Mouse (Mus musculus) spleen, postnatal 36 days (tissue): ENCODE measurements around the gene Fgf16.
A peak's percentile ranks its signal among the peaks of the same experiment; 100 is the strongest.

Experiments used
- DNase-seq, 2 experiments: peaks; one replicate each; pipeline ENCODE4 v3.0.0; 2022; ENCODE audit warnings: low spot score in 2 of 2, mixed read lengths in 1 of 2

Fgf16 gene

DNA sequence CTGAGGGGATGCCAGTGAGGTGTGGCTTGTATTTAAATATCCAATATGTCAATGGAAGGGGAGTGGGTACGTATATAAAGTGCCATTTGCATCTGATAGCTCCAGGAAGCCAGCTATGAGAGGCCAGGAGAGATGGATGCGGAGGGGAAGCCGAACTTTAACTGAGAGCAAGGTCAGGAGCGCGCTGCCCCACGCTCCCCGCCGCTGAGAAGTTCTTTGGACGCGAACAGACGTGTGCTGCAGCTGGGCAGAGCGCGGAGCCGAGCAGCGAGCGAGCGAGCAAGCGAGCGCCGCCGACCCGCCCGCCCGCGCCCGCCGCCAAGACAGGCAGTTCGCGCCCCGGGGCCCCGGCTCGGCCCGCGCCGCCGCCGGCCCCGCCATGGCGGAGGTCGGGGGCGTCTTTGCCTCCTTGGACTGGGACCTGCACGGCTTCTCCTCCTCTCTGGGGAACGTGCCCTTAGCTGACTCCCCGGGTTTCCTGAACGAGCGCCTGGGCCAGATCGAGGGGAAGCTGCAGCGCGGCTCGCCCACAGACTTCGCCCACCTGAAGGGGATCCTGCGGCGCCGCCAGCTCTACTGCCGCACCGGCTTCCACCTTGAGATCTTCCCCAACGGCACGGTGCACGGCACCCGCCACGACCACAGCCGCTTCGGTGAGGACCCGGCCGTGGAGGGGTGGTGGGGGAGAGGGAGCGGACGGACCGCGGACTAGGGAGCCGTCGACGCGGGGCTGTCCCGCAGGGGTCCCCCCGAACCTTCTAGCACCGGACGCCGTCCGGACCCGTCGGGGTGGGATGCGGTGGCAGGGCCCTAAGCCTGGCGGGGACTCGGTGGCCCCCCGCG lies at the start of gene Fgf16:
TSS of gene Fgf16 (plus strand) at position 118 of the 843 bp plus-strand sequence.
- no peak for DNase-seq

DNA sequence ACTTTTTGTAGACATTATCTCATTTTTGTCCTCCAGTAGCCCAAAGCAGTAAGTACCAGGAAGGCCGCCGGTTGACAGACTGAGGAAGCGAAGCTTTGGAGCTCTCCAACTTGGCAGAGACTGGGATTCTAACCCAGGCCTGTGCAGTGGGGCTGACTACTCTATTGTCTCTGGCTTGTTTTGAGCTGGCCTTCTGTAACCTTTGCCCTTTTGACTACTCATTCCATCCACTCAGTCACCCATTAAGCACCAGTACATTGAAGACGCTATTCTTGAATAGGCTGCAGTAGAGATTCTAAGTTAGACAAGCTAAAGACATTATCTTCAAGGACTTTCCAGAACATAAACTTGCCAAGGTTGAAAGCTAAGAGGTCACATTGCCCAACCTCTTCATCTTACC lies 49.3 kb upstream of the Fgf16 start:
- DNase-seq: no peak

DNA sequence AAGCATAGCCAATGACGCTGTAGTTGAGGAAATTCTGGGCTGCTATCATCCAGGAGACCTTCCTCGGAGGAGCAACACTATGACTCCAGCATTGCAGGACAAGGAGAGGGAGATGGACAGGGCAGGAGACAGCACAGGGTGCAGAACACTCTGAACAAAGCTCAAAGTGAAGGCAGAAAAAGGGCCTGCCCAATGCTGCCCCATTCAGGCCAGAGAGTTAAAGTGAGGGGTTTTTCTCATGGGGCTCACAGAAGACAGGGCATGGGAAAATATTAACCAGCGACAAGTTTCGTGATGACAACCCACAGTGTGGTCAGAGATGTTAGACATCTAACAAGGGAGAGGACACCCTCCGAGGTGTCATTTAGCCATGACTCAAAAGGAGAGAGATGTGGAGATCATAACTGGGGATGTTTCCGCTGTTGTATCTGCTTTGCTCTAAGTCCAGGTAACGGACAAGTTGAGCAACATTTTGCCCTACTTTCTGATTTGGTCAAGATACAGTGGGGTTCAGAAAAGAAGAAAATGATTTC lies 48.2 kb upstream of the Fgf16 start:
- no peak for DNase-seq

DNA sequence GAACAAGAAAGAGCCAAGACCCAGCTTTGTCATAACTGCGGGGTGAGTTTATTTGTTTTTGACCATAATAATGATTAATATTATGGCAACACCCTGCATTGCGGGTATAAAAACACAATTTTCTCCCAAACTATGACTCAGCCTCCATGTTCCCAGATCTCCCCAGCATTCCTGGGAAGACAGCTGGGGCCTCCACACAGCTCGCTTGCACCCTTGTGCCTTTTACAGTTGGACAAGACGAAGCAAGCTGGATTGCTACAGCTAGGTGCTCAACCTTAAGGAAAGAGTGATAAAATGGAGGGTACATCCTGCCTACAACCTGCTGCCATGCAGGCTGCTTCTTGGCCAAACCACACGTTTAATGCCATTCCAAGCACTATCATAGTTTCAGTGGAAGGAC lies 45.7 kb upstream of the Fgf16 start:
- no peak for DNase-seq

DNA sequence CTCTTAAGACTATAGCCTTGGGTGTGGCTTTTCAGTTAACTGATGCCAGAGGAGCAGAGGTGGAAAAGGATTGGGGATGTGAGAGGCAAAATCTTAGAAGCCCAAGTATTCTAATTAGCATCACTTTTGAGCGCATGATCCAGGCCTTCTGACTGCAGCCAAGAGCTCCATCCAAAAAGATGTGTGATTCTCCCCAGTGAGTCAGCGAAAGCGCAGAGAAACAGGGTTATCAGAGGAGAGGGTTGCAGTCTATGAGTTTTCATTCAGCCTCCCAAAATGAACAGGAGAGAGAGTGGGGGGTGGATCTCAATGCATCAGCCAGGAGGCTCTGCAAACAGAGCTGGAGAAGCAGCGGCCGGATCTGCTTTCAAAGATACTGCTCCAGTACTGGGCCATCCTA lies 45.1 kb upstream of the Fgf16 start:
- DNase-seq: no peak

DNA sequence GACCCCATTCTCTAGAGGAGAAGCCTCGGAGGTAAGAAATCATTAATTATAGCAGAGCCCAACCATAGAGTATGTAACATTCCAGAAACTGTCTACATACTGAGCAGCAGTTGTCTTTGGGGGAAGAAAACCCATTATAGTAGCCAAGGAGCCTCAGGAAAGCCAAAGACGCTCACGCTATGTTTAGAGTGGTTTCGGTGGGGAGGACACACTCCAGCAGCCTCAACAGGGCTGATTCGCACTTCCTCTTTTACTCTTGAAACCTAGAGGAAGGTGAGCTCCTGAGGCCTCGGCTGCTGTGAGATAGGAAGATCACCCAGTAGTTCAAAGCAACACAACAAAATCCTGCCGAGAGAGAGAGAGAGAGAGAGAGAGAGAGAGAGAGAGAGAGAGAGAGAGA lies 39.9 kb upstream of the Fgf16 start:
- peak; percentile 57 to 58 for DNase-seq

DNA sequence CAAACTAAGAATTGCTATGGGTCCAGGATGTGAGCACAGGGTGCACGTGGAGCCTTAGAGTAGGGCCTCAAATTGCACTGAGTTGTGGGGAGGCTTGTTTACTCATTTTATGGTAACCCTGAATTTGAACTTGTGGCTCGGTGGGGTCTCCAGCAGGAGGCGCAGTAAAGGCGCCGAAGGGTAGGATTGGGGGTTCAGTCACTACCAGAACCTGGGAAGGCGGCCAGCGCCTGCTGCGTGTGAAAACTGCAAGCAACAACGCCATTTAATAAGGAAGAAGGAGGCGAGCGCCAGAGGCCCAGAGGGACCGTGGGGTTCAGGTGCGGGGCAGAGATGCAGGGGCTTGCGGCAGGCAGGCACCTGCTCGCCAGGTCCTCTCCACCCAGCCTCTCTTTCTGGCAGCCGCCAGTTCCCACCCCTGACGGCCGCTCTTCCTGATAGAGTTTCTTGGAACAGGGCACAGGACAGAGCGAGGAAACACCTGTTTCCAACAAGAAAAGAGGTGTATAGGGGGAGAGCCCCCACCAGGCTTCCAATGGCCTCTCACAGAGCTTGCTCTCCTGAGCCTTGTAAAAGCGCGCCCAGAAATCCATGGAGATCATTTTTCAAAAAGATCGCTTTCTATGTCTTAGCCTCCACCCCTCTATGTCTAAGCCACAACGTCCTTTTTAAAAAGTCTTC lies 1.1 kb upstream of the Fgf16 start:
- DNase-seq: no peak

DNA sequence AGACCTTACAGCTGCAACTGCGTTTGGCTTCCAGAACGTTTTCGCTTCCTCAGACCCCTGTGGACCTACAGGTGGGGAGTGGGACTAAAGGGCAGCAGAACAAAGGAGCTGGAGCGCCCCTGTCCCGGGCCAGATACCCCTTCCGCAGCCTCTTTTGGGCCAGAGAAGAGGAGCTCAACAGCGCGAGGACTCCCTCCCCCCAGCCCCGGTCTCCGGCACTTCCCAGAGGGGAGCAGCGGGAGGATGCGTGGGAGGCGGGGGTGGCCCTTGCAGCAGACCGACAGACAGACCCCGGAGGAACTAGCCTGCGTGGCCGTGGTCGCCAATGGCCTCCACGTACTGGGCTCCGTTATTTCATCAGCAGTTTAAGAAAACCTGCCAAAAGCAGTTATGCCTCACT lies 467 bp upstream of the Fgf16 start:
- no peak for DNase-seq

DNA sequence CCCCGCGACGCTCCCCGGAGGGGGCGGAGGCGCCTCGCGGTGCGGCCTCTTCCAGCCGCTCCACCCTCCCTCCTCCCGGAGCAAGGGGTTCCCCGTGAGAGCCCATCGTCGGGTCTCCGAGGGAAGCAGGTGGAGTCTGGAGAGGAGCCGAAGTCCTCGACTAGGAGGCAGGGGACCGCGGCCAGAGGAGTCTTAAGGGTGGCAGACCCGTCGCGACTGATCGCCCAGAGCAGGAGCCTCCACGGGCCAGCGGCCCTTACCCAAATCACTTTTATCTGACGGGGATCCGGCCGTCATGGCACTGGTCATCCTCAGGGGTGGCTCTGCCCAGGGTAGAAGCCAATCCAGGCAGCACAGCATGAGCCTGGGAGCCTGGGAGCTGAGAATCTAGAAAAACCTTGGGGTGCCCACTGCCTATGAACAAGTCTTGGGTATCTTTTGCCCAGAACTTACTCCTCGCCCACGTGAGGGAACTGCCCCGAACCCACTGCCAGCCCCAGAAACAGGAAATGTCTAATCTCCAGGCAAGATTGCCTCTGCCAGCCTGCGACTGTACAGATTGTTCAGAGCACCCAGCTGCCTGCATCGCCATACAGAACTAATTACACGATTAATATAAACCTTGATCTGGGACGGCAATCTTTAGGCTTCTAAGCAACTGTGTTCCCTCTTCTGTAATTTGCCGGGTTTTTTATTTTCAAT lies 1.1 kb downstream of the Fgf16 start:
- DNase-seq: no peak

DNA sequence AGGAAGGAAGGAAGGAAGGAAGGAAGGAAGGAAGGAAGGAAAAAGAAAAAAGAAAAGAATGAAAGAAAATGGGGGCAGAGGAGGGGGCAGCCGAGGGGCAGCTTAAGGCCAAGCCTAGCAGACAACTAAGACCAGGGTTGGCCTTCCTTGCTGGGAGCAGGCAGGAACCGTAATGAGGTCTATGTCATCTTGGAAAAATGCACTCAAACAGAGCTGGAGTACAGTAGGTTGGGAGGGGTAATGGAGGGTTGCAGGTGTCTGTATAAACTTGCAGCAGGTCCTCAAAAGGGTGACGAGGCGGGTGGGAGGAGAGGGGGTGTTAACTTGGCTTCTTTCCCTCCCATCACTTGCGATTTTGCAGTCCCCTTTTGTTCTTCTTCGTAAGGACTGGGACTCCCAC lies 1.9 kb downstream of the Fgf16 start:
- no peak for DNase-seq

DNA sequence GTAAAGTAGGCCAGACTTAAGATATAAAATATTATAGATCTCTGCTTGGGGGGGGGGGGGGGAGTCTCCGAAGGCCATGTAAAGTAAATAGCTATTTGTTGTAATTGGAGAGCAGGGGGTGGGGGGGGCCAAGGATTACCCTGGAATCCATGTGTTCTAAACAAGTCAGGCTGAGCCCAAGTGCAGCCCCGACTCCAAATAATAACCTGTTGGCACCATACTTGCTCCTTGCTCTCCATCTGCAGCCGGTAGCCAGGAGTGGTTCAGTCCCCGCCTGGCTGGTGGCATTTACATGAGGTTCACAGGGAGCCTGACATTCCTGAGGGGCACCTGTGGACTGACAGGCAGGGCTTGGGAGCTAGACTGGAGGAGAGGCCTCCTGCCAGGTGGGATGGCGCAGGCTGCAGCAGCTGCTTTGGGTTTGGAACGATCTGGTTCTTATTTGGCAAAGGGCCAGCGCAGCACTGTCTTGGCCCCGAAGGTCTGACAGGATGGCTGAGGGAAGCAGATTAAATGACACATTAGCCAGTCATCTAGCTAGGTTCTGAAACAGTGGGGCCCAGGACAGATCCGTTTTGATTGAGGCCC lies 3.2 kb downstream of the Fgf16 start:
- no peak for DNase-seq

DNA sequence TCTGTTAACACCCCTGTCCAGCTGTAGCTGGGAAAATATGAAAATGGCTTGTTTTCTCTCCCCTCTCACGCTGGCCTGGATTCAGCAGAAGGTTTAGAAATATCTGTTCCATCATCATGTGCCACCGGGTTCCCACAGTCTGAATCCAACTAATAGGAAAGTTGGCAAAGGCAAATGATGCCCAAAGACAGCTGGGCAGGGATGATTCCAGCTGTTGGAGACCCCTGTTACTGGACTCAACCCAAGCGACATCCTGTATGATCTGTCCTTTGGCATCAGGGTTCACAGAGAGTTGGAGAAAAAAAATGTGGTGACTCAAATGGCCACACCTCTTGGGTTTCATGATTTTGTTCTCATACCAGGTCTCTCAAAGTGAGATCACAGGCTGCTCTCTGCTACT lies 3.9 kb downstream of the Fgf16 start:
- no peak for DNase-seq

DNA sequence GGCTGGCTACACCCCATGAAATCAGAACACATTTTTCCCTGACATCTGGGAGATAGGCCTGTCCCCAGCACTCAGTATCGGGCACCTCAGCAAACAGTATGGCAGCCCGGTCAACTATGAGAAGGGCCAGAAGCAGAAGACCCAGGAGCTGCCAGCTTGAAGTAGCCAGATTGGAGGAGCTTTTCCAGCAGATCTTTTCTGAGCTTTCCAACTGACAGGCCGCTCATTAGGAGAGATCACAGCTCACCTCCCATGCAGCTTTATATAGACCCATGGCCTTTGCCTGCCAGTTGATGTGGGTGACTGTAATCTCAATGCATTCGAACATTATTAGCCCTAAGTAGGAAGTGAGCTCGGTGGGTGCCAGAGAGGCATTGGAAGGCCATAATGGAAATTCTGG lies 9.2 kb downstream of the Fgf16 start:
- DNase-seq: no peak

DNA sequence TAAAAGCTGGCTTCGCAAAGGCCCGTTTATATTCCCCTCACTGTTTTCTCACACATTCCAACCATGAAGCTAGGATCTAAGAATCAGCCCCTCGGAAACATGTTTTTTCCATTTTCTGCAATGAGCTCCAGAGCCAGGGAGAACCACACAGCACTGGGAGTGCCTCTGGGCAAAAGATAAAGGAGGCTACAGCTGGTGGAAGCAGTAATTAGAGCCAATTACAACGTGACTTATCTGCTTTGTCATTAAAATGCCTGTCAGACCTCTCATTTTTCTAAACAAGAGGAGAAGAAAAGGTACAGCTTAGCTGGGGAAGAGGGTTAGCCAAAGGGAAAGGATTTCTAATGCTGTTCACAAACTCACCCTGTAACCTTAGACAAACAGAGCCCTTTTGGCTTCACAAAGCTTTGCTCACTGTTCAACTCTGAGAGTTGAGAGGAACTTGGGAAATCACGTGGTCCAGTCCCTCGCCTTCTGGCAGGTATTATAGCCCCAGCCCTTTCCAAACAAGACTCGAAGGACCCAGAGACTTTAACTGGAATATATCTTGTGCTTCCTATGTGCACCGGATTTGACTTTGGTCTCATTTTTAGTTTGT lies 30.8 kb downstream of the Fgf16 start:
- DNase-seq: no peak

DNA sequence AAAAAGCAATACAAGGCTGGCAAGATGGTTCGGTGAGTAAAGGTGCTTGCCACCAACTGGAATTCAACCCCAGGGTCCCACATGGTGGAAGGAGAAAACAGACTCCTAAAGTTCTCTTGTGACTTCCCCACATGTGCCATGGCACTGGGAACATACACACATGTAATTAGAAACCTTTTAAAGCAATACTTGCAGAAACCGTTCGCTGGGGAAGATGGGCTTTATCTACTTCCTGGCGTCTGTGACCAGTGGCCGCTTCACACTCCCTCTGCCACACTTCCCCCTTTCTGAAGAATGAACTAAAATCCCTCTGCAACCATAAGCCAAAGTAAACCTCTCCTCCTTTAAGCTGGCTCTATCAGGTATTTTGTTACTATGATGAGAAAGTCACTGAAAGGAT lies 60.4 kb downstream of the Fgf16 start:
- DNase-seq: no peak
